10 mouse cellular contexts compared by ENCODE assay signal in genomic region chr10:53414092-53415085, GRCm38 (mm10). TPM values are rescaled to one million over a fixed set of nuclear protein-coding genes. Genes with fewer than 3 reads are reported as not detected.
DNase-seq lines count a peak whose midpoint lies in the region; ATAC-seq lines count a peak whose summit lies in the region.
"Had no signal": no experiment of that assay in that cellular context is flagged by ENCODE, and none has a peak within 500 bp of the region (broad histone marks: within the 10 kb centered on the region; RNA-seq: fewer than 3 reads in every experiment).

No protein-coding gene starts in this region.

- peak; percentile 20 for DNase-seq in hindbrain, embryonic 10.5 days (ENCODE audit: low spot score)
- peak; percentile 52 for DNase-seq in embryo, embryonic 10.5 days (ENCODE audit: low spot score)
- peak; percentile 86 for DNase-seq in midbrain, embryonic 11.5 days (ENCODE audit: low spot score, missing footprints)
- DNase-seq in right cerebral cortex, postnatal 10 days (ENCODE audit: low spot score in 2 of 2) = no peak
- DNase-seq in c-Kit-positive CD71-positive TER-119-positive erythroid progenitor cells, embryonic 14.5 days (ENCODE audit: low spot score) = no peak
- no peak for DNase-seq in urinary bladder, postnatal 14 days (ENCODE audit: low spot score)
- DNase-seq: gastrocnemius, postnatal 10 days had no signal

- 35% methylated on average over 6 of the region's 6 CpGs for WGBS in hindbrain, embryonic 10.5 days
- 37% methylated on average over 6 of the region's 6 CpGs for WGBS in hindbrain, embryonic 12.5 days
- 42% methylated on average over 6 of the region's 6 CpGs for WGBS in hindbrain, embryonic 16.5 days
- 35% methylated on average over 6 of the region's 6 CpGs for WGBS in midbrain, embryonic 11.5 days

- no peaks in the 10 kb centered on the region for H3K9me3 ChIP-seq in hindbrain, embryonic 10.5 days
- H3K9me3 ChIP-seq in hindbrain, embryonic 12.5 days (replicated peaks) = no peaks in the 10 kb centered on the region
- no peaks in the 10 kb centered on the region for H3K9me3 ChIP-seq in hindbrain, embryonic 16.5 days (ENCODE audit: control insufficient read depth, low read length)
- H3K9me3 ChIP-seq in midbrain, embryonic 11.5 days (ENCODE audit: control insufficient read depth, low read length) = no peaks in the 10 kb centered on the region

- ATAC-seq in hindbrain, embryonic 12.5 days (ENCODE audit: low FRiP score) = no peak
- peak; percentile 45; the same call in 1 of the 2 replicates for ATAC-seq in hindbrain, embryonic 16.5 days
- no peak for ATAC-seq in midbrain, embryonic 11.5 days (ENCODE audit: low FRiP score)

- 0 out of 2 replicates have a peak overlapping the region, but pooled peaks have one; percentile 42 for H3K27ac ChIP-seq in hindbrain, embryonic 10.5 days
- H3K27ac ChIP-seq in hindbrain, embryonic 12.5 days = no peak overlapping the region
- no peak overlapping the region for H3K27ac ChIP-seq in hindbrain, embryonic 16.5 days (ENCODE audit: low read depth, low read length)
- no peak overlapping the region for H3K27ac ChIP-seq in midbrain, embryonic 11.5 days (ENCODE audit: low read depth, low read length)

- H3K9ac ChIP-seq in hindbrain, embryonic 12.5 days = no peak overlapping the region
- H3K9ac ChIP-seq in hindbrain, embryonic 16.5 days (ENCODE audit: low read depth, low read length) = no peak overlapping the region
- H3K9ac ChIP-seq in midbrain, embryonic 11.5 days (ENCODE audit: low read length) = no peak overlapping the region

- no peak overlapping the region for H3K4me2 ChIP-seq in hindbrain, embryonic 12.5 days (replicated peaks)
- no peak overlapping the region for H3K4me2 ChIP-seq in hindbrain, embryonic 16.5 days (ENCODE audit: low read length)
- H3K4me2 ChIP-seq in midbrain, embryonic 11.5 days = no peak overlapping the region

- no peak overlapping the region for H3K4me3 ChIP-seq in hindbrain, embryonic 10.5 days
- no peak overlapping the region for H3K4me3 ChIP-seq in hindbrain, embryonic 12.5 days
- H3K4me3 ChIP-seq in hindbrain, embryonic 16.5 days (ENCODE audit: low read length) = no peak overlapping the region
- H3K4me3 ChIP-seq in midbrain, embryonic 11.5 days (ENCODE audit: low read depth, low read length) = no peak overlapping the region
- H3K4me3 ChIP-seq: myocyte had no signal

- H3K4me1 ChIP-seq in hindbrain, embryonic 10.5 days (replicated peaks) = peaks cover 12% of the 10 kb centered on the region; the same call in 1 of the 2 replicates
- H3K4me1 ChIP-seq in hindbrain, embryonic 12.5 days = no peaks in the 10 kb centered on the region
- no peaks in the 10 kb centered on the region for H3K4me1 ChIP-seq in hindbrain, embryonic 16.5 days (ENCODE audit: control insufficient read depth, insufficient read depth, low read depth, low read length)
- H3K4me1 ChIP-seq in midbrain, embryonic 11.5 days (ENCODE audit: control insufficient read depth, insufficient read depth, low read length) = no peaks in the 10 kb centered on the region; the same call in 1 of the 2 replicates

- no peaks in the 10 kb centered on the region for H3K27me3 ChIP-seq in hindbrain, embryonic 10.5 days (ENCODE audit: insufficient read depth, poor library complexity, severe bottlenecking)
- no peaks in the 10 kb centered on the region for H3K27me3 ChIP-seq in hindbrain, embryonic 12.5 days
- no peaks in the 10 kb centered on the region for H3K27me3 ChIP-seq in hindbrain, embryonic 16.5 days (replicated peaks; ENCODE audit: control insufficient read depth, insufficient read depth, low read length)
- no peaks in the 10 kb centered on the region for H3K27me3 ChIP-seq in midbrain, embryonic 11.5 days (ENCODE audit: control insufficient read depth, insufficient read depth, low read length)

- H3K36me3 ChIP-seq in hindbrain, embryonic 10.5 days = no peaks in the 10 kb centered on the region
- H3K36me3 ChIP-seq in hindbrain, embryonic 12.5 days = no peaks in the 10 kb centered on the region
- no peaks in the 10 kb centered on the region for H3K36me3 ChIP-seq in hindbrain, embryonic 16.5 days (ENCODE audit: control insufficient read depth, insufficient read depth, low read length)
- H3K36me3 ChIP-seq in midbrain, embryonic 11.5 days (ENCODE audit: control insufficient read depth, insufficient read depth, low read length) = no peaks in the 10 kb centered on the region

RNA-seq across cellular contexts. Expression of gene Cep85l, which starts 34.6 kb away (rescaled TPM):
- polyA plus RNA-seq in hindbrain, embryonic 10.5 days (2016; fragmentation: Nextera tagmentation; extraction: Ambion mirVana) = 4.6 TPM in 2 replicates
- 9.4 and 10.9 TPM in 2 replicates for polyA plus RNA-seq in hindbrain, embryonic 12.5 days (2016; fragmentation: Nextera tagmentation; extraction: Ambion mirVana)
- polyA plus RNA-seq in hindbrain, embryonic 16.5 days (2015; fragmentation: Nextera tagmentation; extraction: Ambion mirVana) = 3.9 and 4.4 TPM in 2 replicates
- polyA plus RNA-seq in midbrain, embryonic 11.5 days (2014; fragmentation: Nextera tagmentation; extraction: Ambion mirVana) = 3.8 and 4.4 TPM in 2 replicates

Comparison
In these comparisons a context has a peak if more than half of its experiments do, and no peak if none do; other contexts are left out.
1. DNase-seq: peak in hindbrain, embryonic 10.5 days (single experiment), embryo, embryonic 10.5 days (single experiment) and midbrain, embryonic 11.5 days (single experiment); none in right cerebral cortex, postnatal 10 days (0 of 2), c-Kit-positive CD71-positive TER-119-positive erythroid progenitor cells, embryonic 14.5 days (single experiment) and urinary bladder, postnatal 14 days (single experiment).